Mouse (Mus musculus) midbrain, embryonic 16.5 days (tissue): ENCODE measurements around the gene Tpbg. TPM values are rescaled to one million over a fixed set of nuclear protein-coding genes. Genes with fewer than 3 reads are reported as not detected.
"Not testable (repeated sequence)": the region's sequence is repeated elsewhere in the genome, so short reads cannot be mapped to it uniquely, and the experiment has no call there.

Experiments
- ATAC-seq: fragments of 200-750 bp; cut with Nextera tagmentation; 2 replicates; pipeline ENCODE4 v1.8.0; 2017; ENCODE audit warnings: moderate TSS enrichment
- H3K27ac ChIP-seq: fragments of 300-500 bp; sonication (generic); 2 replicates; pipeline ENCODE4 v1.5.1; 2014; ENCODE audit warnings: mild to moderate bottlenecking, low read length, mixed read lengths
- H3K27me3 ChIP-seq: fragments of 300-500 bp; sonication (generic); 2 replicates; pipeline ENCODE4 v1.6.1; 2014; ENCODE audit warnings: low read depth, low read length, mixed read lengths; ENCODE audit not compliant: control insufficient read depth, insufficient read depth
- H3K36me3 ChIP-seq: fragments of 300-500 bp; sonication (generic); 2 replicates; pipeline ENCODE4 v1.6.1; 2014; ENCODE audit warnings: mild to moderate bottlenecking, low read length, moderate library complexity, mixed read lengths; ENCODE audit not compliant: control insufficient read depth, insufficient read depth
- H3K4me1 ChIP-seq: fragments of 300-500 bp; sonication (generic); 2 replicates; pipeline ENCODE4 v1.6.1; 2014; ENCODE audit warnings: mild to moderate bottlenecking, low read length, mixed read lengths; ENCODE audit not compliant: control insufficient read depth, insufficient read depth
- H3K4me2 ChIP-seq: fragments of 300-500 bp; sonication (generic); 2 replicates; pipeline ENCODE4 v1.6.1; 2014; ENCODE audit warnings: mild to moderate bottlenecking, low read length, mixed read lengths
- H3K4me3 ChIP-seq: fragments of 300-500 bp; sonication (generic); 2 replicates; pipeline ENCODE4 v1.5.1; 2014; ENCODE audit warnings: low read depth, mild to moderate bottlenecking, low read length, moderate library complexity, mixed read lengths
- H3K9ac ChIP-seq: fragments of 300-500 bp; sonication (generic); 2 replicates; pipeline ENCODE4 v1.6.1; 2014; ENCODE audit warnings: low read depth, low read length, mixed read lengths
- H3K9me3 ChIP-seq: fragments of 300-500 bp; sonication (generic); replicated peaks from 2 replicates; pipeline ENCODE4 v1.6.1; 2014; ENCODE audit warnings: mild to moderate bottlenecking, low read length, mixed read lengths; ENCODE audit not compliant: control insufficient read depth, poor library complexity, severe bottlenecking
- WGBS: fragments of 180-500 bp; shearing (Covaris S2); extraction: QIAGEN DNeasy Blood & Tissue Kit; methylation state at CpG from one replicate; pipeline ENCODE4 v1.1.7; 2014; 5-methylcytosine and 5-hydroxymethylcytosine counted together
- polyA plus RNA-seq: library from polyadenylated mRNA; unstranded; fragments of >200 nt; fragmentation: Nextera tagmentation; extraction: Ambion mirVana; gene quantifications from 2 replicates; pipeline ENCODE4 v1.2.1, GENCODE M21; 2015

Gene Tpbg
- 12.0 and 13.4 TPM in 2 replicates for polyA plus RNA-seq

DNA sequence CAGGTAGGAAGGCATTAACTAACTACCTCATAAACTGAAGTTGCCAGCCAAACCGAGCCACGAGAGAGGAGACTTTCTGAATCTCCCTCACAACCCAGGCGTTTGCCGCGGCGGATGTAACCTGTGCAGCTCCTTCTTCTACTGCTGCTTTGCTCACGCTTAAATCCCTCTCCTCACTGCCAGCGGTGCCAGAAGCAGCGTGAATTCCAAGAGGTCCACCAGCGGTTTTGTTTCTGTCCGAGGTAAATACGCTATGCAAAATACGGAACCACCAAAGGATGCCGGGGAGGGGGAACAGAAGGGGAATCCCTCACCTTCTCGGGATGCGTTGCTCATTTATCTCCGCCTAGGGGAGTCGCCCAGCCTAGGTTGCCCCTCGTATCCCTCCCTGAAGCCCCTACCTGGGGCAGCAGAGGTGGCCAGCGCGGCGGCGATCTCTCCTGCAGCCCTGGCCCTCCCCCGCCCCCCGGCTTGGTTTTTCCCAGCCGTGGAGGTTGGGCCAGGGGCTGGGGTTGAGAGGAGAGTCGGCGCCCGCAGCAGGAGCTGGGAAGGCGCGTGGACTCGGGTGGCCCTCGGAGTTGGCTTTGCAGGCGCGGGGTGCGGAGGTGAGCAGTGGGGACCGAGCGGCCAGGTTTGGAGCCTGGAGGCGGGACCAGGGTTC, at the start of gene Tpbg:
TSS of gene Tpbg (plus strand) at position 30 of the 661 bp plus-strand sequence.
- under 1% methylated on average over 39 of the region's 39 CpGs for WGBS
- peak; percentile 86 for ATAC-seq

DNA sequence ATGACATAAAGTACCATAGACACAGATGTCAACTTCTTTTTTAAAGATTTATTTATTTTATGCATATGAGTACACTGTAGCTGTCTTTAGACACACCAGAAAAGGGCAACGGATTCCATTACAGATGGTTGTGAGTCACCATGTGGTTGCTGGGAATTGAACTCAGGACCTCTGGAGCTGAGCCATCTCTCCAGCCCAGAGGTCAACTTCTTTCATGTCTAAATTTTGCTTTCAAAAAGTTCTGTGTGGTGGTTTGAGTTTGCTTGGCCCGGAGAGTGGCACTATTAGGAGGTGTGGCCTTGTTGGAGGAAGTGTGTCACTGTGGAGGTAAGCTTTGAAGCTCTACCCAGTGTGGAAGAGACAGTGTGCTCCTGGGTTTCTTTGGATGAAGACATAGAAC, 40.2 kb upstream of the Tpbg start:
- 90% methylated on average over 2 of the region's 2 CpGs for WGBS
- H3K36me3 ChIP-seq, H3K4me1 ChIP-seq, H3K27ac ChIP-seq, H3K4me3 ChIP-seq, H3K27me3 ChIP-seq, H3K9me3 ChIP-seq, H3K9ac ChIP-seq, H3K4me2 ChIP-seq, ATAC-seq: not testable (repeated sequence)

More for the DNA sequence above, at the start of gene Tpbg:
- H3K27ac ChIP-seq, result peak within 1 kb of the TSS; percentile 81
- H3K9ac ChIP-seq, result peak within 1 kb of the TSS; percentile 75
- H3K9me3 ChIP-seq, result 0 out of 2 replicates have a peak, but pooled peaks cover 3% of the 10 kb centered on the region
- peak within 1 kb of the TSS; percentile 98 for H3K4me2 ChIP-seq
- H3K4me1 ChIP-seq, result peaks cover 7% of the 10 kb centered on the region; the same call in 1 of the 2 replicates
- no peaks in the 10 kb centered on the region for H3K36me3 ChIP-seq
- H3K4me3 ChIP-seq, result peak within 1 kb of the TSS; percentile 60
- H3K27me3 ChIP-seq, result no peaks in the 10 kb centered on the region; the same call in none of the 2 replicates

DNA sequence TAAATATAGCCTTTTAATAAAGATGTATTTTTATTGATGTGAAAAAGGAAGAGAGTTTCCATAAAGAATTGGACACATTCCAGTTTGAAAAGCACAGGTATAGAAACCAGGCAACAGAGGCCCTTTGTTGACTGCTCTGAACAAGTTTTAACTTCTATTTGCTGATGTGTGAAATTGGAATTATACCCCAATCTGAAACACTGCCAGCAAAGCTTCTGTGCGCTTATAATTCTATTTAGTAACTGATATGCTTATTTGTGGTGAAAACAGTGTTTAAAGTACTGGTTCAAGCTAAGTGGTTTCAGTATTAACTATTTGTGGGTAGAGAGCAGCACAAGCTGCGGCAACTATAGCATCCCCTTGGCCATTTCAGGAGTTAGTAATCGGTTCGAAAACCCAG, 39.6 kb upstream of the Tpbg start:
- Histone ChIP-seq H3K9ac (no peak overlapping the region), H3K4me2 (no peak overlapping the region), H3K27ac (no peak overlapping the region), H3K4me3 (no peak overlapping the region), H3K9me3 (no peaks in the 10 kb centered on the region), H3K27me3 (no peaks in the 10 kb centered on the region), H3K4me1 (no peaks in the 10 kb centered on the region), H3K36me3 (no peaks in the 10 kb centered on the region)
- ATAC-seq, result no peak
- WGBS, result 72% methylated on average over 4 of the region's 4 CpGs

DNA sequence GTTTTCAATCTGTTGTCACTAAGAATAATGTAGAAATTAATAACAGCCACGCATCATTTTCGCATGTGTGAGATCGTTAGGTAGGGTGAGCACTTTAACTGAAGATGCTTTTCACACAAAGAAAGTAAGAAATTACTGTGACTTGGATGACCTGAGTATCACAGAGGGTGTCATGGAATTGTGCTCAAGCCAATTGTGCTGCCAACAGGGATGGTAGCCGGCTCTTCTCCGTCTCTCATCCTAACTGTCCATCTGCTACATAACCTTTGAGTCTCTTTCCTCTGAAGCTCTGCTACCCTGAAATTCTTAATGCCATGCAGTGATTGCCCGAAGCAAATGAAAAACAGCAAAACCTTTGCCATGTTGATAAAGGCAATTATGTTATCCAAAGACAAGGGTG, 35.8 kb upstream of the Tpbg start:
- H3K9me3 ChIP-seq, result no peaks in the 10 kb centered on the region
- no peaks in the 10 kb centered on the region for H3K4me1 ChIP-seq
- ATAC-seq, result no peak
- H3K9ac ChIP-seq, result no peak overlapping the region
- no peaks in the 10 kb centered on the region for H3K36me3 ChIP-seq
- no peak overlapping the region for H3K4me3 ChIP-seq
- WGBS, result 86% methylated on average over 6 of the region's 6 CpGs
- no peak overlapping the region for H3K4me2 ChIP-seq
- H3K27ac ChIP-seq, result no peak overlapping the region
- no peaks in the 10 kb centered on the region for H3K27me3 ChIP-seq

DNA sequence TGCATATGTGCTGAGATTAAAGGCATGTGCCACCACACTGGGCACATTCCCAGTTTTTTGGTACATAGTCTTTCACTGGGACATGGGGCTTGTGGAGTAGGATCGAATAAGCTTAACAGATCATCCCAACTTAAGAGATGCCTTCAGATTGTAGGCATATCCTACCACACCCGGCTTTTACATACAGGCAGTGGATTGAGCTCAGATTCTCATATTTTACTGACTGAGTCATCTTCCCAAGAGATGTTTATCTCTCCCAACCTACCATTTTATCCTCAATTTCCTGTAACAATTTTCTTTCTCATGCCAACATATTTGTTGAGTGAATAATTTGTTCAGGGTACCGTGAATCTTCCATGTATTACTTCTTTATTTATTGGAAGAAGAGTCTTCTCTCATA, 32.9 kb upstream of the Tpbg start:
- Histone ChIP-seq H3K27me3 (no peaks in the 10 kb centered on the region), H3K27ac (no peak overlapping the region), H3K9ac (no peak overlapping the region), H3K9me3 (no peaks in the 10 kb centered on the region), H3K36me3 (no peaks in the 10 kb centered on the region), H3K4me2 (no peak overlapping the region), H3K4me3 (no peak overlapping the region), H3K4me1 (no peaks in the 10 kb centered on the region)
- 94% methylated on average over 3 of the region's 3 CpGs for WGBS
- ATAC-seq, result no peak

DNA sequence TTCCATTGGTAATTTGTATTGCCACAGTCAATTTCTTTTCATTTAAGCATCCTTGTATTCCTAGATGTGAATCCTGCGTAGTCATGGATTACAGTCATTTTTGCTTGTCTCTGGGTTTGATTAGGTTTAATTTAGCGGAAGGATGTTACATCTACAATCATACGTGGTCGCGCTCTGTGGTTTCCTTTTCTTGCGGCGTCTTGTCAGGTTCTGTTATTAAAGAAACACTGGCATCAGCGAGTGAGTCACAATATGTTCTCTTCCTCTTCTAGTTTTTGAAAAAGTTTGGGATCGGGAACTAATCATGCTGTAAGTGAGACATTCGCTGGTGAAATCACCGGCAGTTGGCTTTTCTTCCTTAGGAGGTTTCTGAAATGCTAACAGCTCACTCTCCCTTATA, 21.4 kb upstream of the Tpbg start:
- no peak overlapping the region for H3K9ac ChIP-seq
- no peak overlapping the region for H3K27ac ChIP-seq
- no peaks in the 10 kb centered on the region for H3K27me3 ChIP-seq
- H3K9me3 ChIP-seq, result no peaks in the 10 kb centered on the region
- no peak for ATAC-seq
- H3K4me3 ChIP-seq, result no peak overlapping the region
- no peaks in the 10 kb centered on the region for H3K36me3 ChIP-seq
- no peaks in the 10 kb centered on the region for H3K4me1 ChIP-seq
- no peak overlapping the region for H3K4me2 ChIP-seq
- WGBS, result 90% methylated on average over 11 of the region's 11 CpGs

DNA sequence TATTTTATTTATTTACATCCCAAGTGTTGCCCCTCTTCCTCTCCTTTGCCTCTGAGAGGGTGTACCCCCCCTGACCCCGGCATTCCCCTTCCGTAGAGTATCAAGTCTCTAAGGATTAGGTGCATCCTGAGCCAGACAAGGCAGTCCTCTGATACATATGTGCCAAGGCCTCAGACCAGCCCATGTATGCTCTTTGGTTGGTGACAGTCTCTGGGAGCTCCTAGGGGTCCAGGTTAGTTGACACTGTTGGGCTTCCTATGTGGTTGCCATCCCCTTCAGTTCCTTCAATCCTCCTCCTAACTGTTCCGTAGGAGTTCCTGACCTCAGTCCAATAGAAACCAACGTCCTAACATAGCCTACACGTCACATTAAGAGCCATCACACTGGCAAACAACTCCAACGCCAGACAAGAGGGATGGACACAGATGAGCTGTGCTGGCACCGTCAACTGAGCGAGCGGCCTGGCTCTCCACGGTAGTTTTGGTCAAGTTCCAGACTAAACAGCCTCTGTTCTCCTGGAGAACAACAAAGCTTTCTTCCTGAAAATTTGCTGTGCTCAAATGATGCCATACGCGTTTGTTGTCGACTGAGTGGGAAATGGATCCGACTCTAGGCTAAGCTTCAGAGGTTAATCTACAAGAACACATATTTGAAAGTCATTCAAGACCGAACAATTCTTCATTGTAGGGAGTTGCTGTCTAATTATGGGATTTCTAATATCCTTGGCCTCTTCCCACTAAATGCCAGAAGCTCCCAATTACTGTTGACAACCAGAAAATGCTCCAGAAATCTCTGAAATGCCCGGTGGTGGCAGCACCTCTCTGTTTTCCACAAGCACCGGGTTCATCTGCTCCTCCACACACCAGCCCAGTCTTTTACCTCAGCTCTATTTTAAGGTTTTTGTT, 6.4 kb upstream of the Tpbg start:
- H3K9me3 ChIP-seq, result 0 out of 2 replicates have a peak, but pooled peaks cover 3% of the 10 kb centered on the region
- ATAC-seq, result peak; percentile 54; the same call in 1 of the 2 replicates
- 80% methylated on average over 17 of the region's 17 CpGs for WGBS

DNA sequence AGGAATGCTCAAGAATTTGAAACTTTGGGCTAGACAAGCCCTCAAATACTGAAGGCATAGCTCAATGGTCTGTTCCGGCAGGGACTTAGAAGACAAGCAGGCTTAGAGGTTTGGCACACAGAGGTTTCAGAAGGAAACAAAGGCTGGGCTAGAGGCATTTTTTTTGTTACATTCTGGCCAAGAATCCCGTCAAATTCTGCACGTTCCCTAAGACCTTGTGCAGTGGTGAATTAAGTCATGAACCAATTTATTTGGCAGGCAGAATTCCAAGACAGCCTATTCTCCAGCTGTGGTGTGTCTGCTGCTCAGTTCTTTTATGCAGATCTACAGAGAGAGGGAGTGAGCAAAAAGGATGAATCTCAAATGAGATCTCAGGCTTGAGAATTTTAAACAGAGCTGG, 2.6 kb upstream of the Tpbg start:
- H3K36me3 ChIP-seq, result no peaks in the 10 kb centered on the region
- H3K4me2 ChIP-seq, result no peak overlapping the region
- 0 out of 2 replicates have a peak, but pooled peaks cover 3% of the 10 kb centered on the region for H3K9me3 ChIP-seq
- H3K4me3 ChIP-seq, result no peak overlapping the region
- no peaks in the 10 kb centered on the region; the same call in none of the 2 replicates for H3K27me3 ChIP-seq
- H3K27ac ChIP-seq, result no peak overlapping the region
- no peak overlapping the region for H3K9ac ChIP-seq
- peaks cover 7% of the 10 kb centered on the region; the same call in 1 of the 2 replicates for H3K4me1 ChIP-seq
- no peak for ATAC-seq
- WGBS, result 16% methylated on average over 3 of the region's 3 CpGs

More for the DNA sequence above, 6.4 kb upstream of the Tpbg start:
- Histone ChIP-seq H3K4me1 (no peaks in the 10 kb centered on the region), H3K36me3 (no peaks in the 10 kb centered on the region), H3K4me2 (no peak overlapping the region), H3K27me3 (no peaks in the 10 kb centered on the region; the same call in 1 of the 2 replicates), H3K9ac (no peak overlapping the region), H3K4me3 (no peak overlapping the region), H3K27ac (no peak overlapping the region)
